Mouse (Mus musculus) cortical plate, adult 2 months (tissue): ENCODE data around the gene Inafm1.

Source experiments
- CTCF ChIP-seq: fragments of 200-500 bp; IDR thresholded peaks from 2 replicates; pipeline ENCODE4 v1.5.1; 2011; ENCODE audit warnings: mild to moderate bottlenecking, control low read depth, low read length; ENCODE audit not compliant: insufficient read depth; ENCODE audit errors: extremely low read depth
- POLR2A ChIP-seq: fragments of 200-500 bp; IDR thresholded peaks from 2 replicates; pipeline ENCODE4 v1.6.1; 2011; ENCODE audit warnings: mild to moderate bottlenecking, low read length, control low read depth; ENCODE audit not compliant: insufficient read depth; ENCODE audit errors: extremely low read depth

GRCm38 (mm10) chr7:16309318-16310019 is 36.1 kb upstream of the Inafm1 start:
- TF ChIP-seq POLR2A: no peak
- TF ChIP-seq CTCF: no peak
